Mouse (Mus musculus): ENCODE measurements around the gene Tdrd12.

DNA sequence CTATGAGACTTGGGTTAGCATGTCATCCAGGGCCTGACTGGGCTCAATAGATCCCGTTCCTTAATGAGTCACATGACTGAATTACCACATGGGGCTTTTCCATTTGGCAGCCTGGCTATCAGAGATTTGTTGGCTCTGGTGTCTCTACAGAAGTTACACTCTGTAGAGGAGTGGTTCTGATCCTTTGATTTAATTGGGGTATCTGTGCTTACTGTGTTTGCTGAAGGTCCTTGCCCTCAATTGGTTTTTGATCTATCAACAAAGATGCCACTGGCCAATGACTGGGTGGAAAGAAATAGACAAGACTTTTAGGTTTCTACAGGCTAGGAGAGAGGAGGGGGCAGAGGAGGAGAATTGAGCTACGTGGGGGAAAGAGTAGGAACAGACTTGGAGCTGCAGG, 21.1 kb upstream of the Tdrd12 start:
- TF ChIP-seq POLR2A (IDR thresholded peaks at IDR 0.05; ENCODE audit: insufficient read length, low read depth) (no peak), MAX (IDR thresholded peaks at IDR 0.05; ENCODE audit: low read depth) (no peak), E2F4 (IDR thresholded peaks at IDR 0.05; ENCODE audit: insufficient read depth) (no peak)

All from myocyte (in vitro differentiated cells).